Mouse (Mus musculus): ENCODE measurements around the gene Lgals4. TPM values are rescaled to one million over a fixed set of nuclear protein-coding genes. Genes with fewer than 3 reads are reported as not detected.

The Lgals4 gene
- polyA plus RNA-seq, 1 experiment from 2014 or later, result 1.9 TPM

- no peak overlapping the region for H3K9ac ChIP-seq (replicated peaks; ENCODE audit: low read length)
- DNase-seq (ENCODE audit: low spot score) (no peak), ATAC-seq (replicated peaks; ENCODE audit: insufficient number of reproducible peaks, low FRiP score, low TSS enrichment, low read depth) (no peak)
- no peak overlapping the region for H3K4me2 ChIP-seq (ENCODE audit: low read depth, low read length)
- H3K9me3 ChIP-seq (replicated peaks; ENCODE audit: control insufficient read depth, low read length), result no peaks in the 10 kb centered on the region
- no peak overlapping the region for H3K4me3 ChIP-seq (ENCODE audit: low read depth, low read length)
- 90% methylated on average over 7 of the region's 7 CpGs for WGBS
- H3K36me3 ChIP-seq (replicated peaks; ENCODE audit: control insufficient read depth, insufficient read depth, low read depth, low read length), result peaks cover 11% of the 10 kb centered on the region
- no peak overlapping the region for H3K27ac ChIP-seq (replicated peaks; ENCODE audit: low read depth, low read length)
- H3K27me3 ChIP-seq (ENCODE audit: control insufficient read depth, insufficient read depth, low read length), result no peaks in the 10 kb centered on the region
- no peaks in the 10 kb centered on the region for H3K4me1 ChIP-seq (ENCODE audit: control insufficient read depth, insufficient read depth, low read length)
Observed at GRCm38 (mm10) chr7:28826402-28826772, 7.3 kb upstream of the Lgals4 start.

- Histone ChIP-seq H3K27ac (replicated peaks; ENCODE audit: low read depth, low read length) (no peak overlapping the region), H3K27me3 (ENCODE audit: control insufficient read depth, insufficient read depth, low read length) (no peaks in the 10 kb centered on the region), H3K4me2 (ENCODE audit: low read depth, low read length) (no peak overlapping the region), H3K9ac (replicated peaks; ENCODE audit: low read length) (no peak overlapping the region), H3K4me3 (ENCODE audit: low read depth, low read length) (no peak overlapping the region), H3K36me3 (replicated peaks; ENCODE audit: control insufficient read depth, insufficient read depth, low read depth, low read length) (peaks cover 3% of the 10 kb centered on the region), H3K9me3 (replicated peaks; ENCODE audit: control insufficient read depth, low read length) (no peaks in the 10 kb centered on the region), H3K4me1 (ENCODE audit: control insufficient read depth, insufficient read depth, low read length) (no peaks in the 10 kb centered on the region)
- 69% methylated on average over 3 of the region's 3 CpGs for WGBS
- no peak for DNase-seq (ENCODE audit: low spot score)
- ATAC-seq (replicated peaks; ENCODE audit: insufficient number of reproducible peaks, low FRiP score, low TSS enrichment, low read depth), result no peak
Observed at GRCm38 (mm10) chr7:28827338-28827737, 6.3 kb upstream of the Lgals4 start.

GRCm38 (mm10) chr7:28829821-28830220 lies 3.8 kb upstream of the Lgals4 start:
- Histone ChIP-seq H3K4me1 (ENCODE audit: control insufficient read depth, insufficient read depth, low read length) (no peaks in the 10 kb centered on the region), H3K4me3 (ENCODE audit: low read depth, low read length) (no peak overlapping the region), H3K27ac (replicated peaks; ENCODE audit: low read depth, low read length) (no peak overlapping the region), H3K9me3 (replicated peaks; ENCODE audit: control insufficient read depth, low read length) (no peaks in the 10 kb centered on the region), H3K9ac (replicated peaks; ENCODE audit: low read length) (no peak overlapping the region), H3K36me3 (replicated peaks; ENCODE audit: control insufficient read depth, insufficient read depth, low read depth, low read length) (no peaks in the 10 kb centered on the region), H3K27me3 (ENCODE audit: control insufficient read depth, insufficient read depth, low read length) (no peaks in the 10 kb centered on the region), H3K4me2 (ENCODE audit: low read depth, low read length) (no peak overlapping the region)
- DNase-seq (ENCODE audit: low spot score), result no peak
- no peak for ATAC-seq (replicated peaks; ENCODE audit: insufficient number of reproducible peaks, low FRiP score, low TSS enrichment, low read depth)
- WGBS, result 92% methylated on average over 8 of the region's 8 CpGs

GRCm38 (mm10) chr7:28830981-28831380 lies 2.7 kb upstream of the Lgals4 start:
- Histone ChIP-seq H3K27ac (replicated peaks; ENCODE audit: low read depth, low read length) (no peak overlapping the region), H3K9me3 (replicated peaks; ENCODE audit: control insufficient read depth, low read length) (no peaks in the 10 kb centered on the region), H3K4me1 (ENCODE audit: control insufficient read depth, insufficient read depth, low read length) (no peaks in the 10 kb centered on the region), H3K4me2 (ENCODE audit: low read depth, low read length) (no peak overlapping the region), H3K4me3 (ENCODE audit: low read depth, low read length) (no peak overlapping the region), H3K9ac (replicated peaks; ENCODE audit: low read length) (no peak overlapping the region), H3K36me3 (replicated peaks; ENCODE audit: control insufficient read depth, insufficient read depth, low read depth, low read length) (no peaks in the 10 kb centered on the region), H3K27me3 (ENCODE audit: control insufficient read depth, insufficient read depth, low read length) (no peaks in the 10 kb centered on the region)
- WGBS, result 93% methylated on average over 5 of the region's 5 CpGs
- DNase-seq (ENCODE audit: low spot score) (no peak), ATAC-seq (replicated peaks; ENCODE audit: insufficient number of reproducible peaks, low FRiP score, low TSS enrichment, low read depth) (no peak)

- DNase-seq (ENCODE audit: low spot score) (no peak), ATAC-seq (replicated peaks; ENCODE audit: insufficient number of reproducible peaks, low FRiP score, low TSS enrichment, low read depth) (no peak)
- Histone ChIP-seq H3K4me2 (ENCODE audit: low read depth, low read length) (no peak overlapping the region), H3K27me3 (ENCODE audit: control insufficient read depth, insufficient read depth, low read length) (no peaks in the 10 kb centered on the region), H3K4me1 (ENCODE audit: control insufficient read depth, insufficient read depth, low read length) (no peaks in the 10 kb centered on the region), H3K27ac (replicated peaks; ENCODE audit: low read depth, low read length) (no peak overlapping the region), H3K4me3 (ENCODE audit: low read depth, low read length) (no peak overlapping the region), H3K36me3 (replicated peaks; ENCODE audit: control insufficient read depth, insufficient read depth, low read depth, low read length) (no peaks in the 10 kb centered on the region), H3K9me3 (replicated peaks; ENCODE audit: control insufficient read depth, low read length) (no peaks in the 10 kb centered on the region), H3K9ac (replicated peaks; ENCODE audit: low read length) (no peak overlapping the region)
- WGBS, result 90% methylated on average over 17 of the region's 17 CpGs
Observed at GRCm38 (mm10) chr7:28831411-28832125, 2.1 kb upstream of the Lgals4 start.

GRCm38 (mm10) chr7:28832137-28832536 lies 1.5 kb upstream of the Lgals4 start:
- no peak for DNase-seq (ENCODE audit: low spot score)
- Histone ChIP-seq H3K9me3 (replicated peaks; ENCODE audit: control insufficient read depth, low read length) (no peaks in the 10 kb centered on the region), H3K27ac (replicated peaks; ENCODE audit: low read depth, low read length) (no peak overlapping the region), H3K4me1 (ENCODE audit: control insufficient read depth, insufficient read depth, low read length) (no peaks in the 10 kb centered on the region), H3K27me3 (ENCODE audit: control insufficient read depth, insufficient read depth, low read length) (no peaks in the 10 kb centered on the region), H3K4me2 (ENCODE audit: low read depth, low read length) (no peak overlapping the region), H3K36me3 (replicated peaks; ENCODE audit: control insufficient read depth, insufficient read depth, low read depth, low read length) (no peaks in the 10 kb centered on the region), H3K9ac (replicated peaks; ENCODE audit: low read length) (no peak overlapping the region), H3K4me3 (ENCODE audit: low read depth, low read length) (no peak overlapping the region)
- no peak for ATAC-seq (replicated peaks; ENCODE audit: insufficient number of reproducible peaks, low FRiP score, low TSS enrichment, low read depth)
- WGBS, result 66% methylated on average over 6 of the region's 6 CpGs

GRCm38 (mm10) chr7:28836936-28837335 lies 3.3 kb downstream of the Lgals4 start:
- H3K9me3 ChIP-seq (replicated peaks; ENCODE audit: control insufficient read depth, low read length), result no peaks in the 10 kb centered on the region
- no peak overlapping the region for H3K27ac ChIP-seq (replicated peaks; ENCODE audit: low read depth, low read length)
- H3K27me3 ChIP-seq (ENCODE audit: control insufficient read depth, insufficient read depth, low read length), result no peaks in the 10 kb centered on the region
- whole genome bisulfite sequencing, result 83% methylated on average over 5 of the region's 5 CpGs
- ATAC-seq (replicated peaks; ENCODE audit: insufficient number of reproducible peaks, low FRiP score, low TSS enrichment, low read depth) (no peak), DNase-seq (ENCODE audit: low spot score) (no peak)
- H3K4me3 ChIP-seq (ENCODE audit: low read depth, low read length), result no peak overlapping the region
- H3K4me2 ChIP-seq (ENCODE audit: low read depth, low read length), result no peak overlapping the region
- H3K4me1 ChIP-seq (ENCODE audit: control insufficient read depth, insufficient read depth, low read length), result no peaks in the 10 kb centered on the region
- no peak overlapping the region for H3K9ac ChIP-seq (replicated peaks; ENCODE audit: low read length)
- no peaks in the 10 kb centered on the region for H3K36me3 ChIP-seq (replicated peaks; ENCODE audit: control insufficient read depth, insufficient read depth, low read depth, low read length)

- Histone ChIP-seq H3K27me3 (ENCODE audit: control insufficient read depth, insufficient read depth, low read length) (no peaks in the 10 kb centered on the region), H3K36me3 (replicated peaks; ENCODE audit: control insufficient read depth, insufficient read depth, low read depth, low read length) (no peaks in the 10 kb centered on the region), H3K9me3 (replicated peaks; ENCODE audit: control insufficient read depth, low read length) (no peaks in the 10 kb centered on the region), H3K4me1 (ENCODE audit: control insufficient read depth, insufficient read depth, low read length) (no peaks in the 10 kb centered on the region), H3K4me3 (ENCODE audit: low read depth, low read length) (no peak overlapping the region), H3K27ac (replicated peaks; ENCODE audit: low read depth, low read length) (no peak overlapping the region), H3K4me2 (ENCODE audit: low read depth, low read length) (no peak overlapping the region), H3K9ac (replicated peaks; ENCODE audit: low read length) (no peak overlapping the region)
- WGBS, result 79% methylated on average over 9 of the region's 9 CpGs
- ATAC-seq (replicated peaks; ENCODE audit: insufficient number of reproducible peaks, low FRiP score, low TSS enrichment, low read depth), result no peak
- DNase-seq (ENCODE audit: low spot score), result no peak
Observed at GRCm38 (mm10) chr7:28838331-28838730, 4.7 kb downstream of the Lgals4 start.
